22 mouse cellular contexts compared by ENCODE assay signal in genomic region chr10:98970917-98971316, GRCm38 (mm10). TPM values are rescaled to one million over a fixed set of nuclear protein-coding genes. Genes with fewer than 3 reads are reported as not detected.
DNase-seq lines count a peak whose midpoint lies in the region; ATAC-seq and TF ChIP-seq lines count a peak whose summit lies in the region.
"Had no signal": no experiment of that assay in that cellular context is flagged by ENCODE, and none has a peak within 500 bp of the region (broad histone marks: within the 10 kb centered on the region; RNA-seq: fewer than 3 reads in every experiment).

No protein-coding gene starts in this region.

- WGBS in kidney, embryonic 15.5 days, result 50% methylated on average over 3 of the region's 3 CpGs
- WGBS in kidney, postnatal 0 days, result 37% methylated on average over 3 of the region's 3 CpGs
- 45% methylated on average over 3 of the region's 3 CpGs for WGBS in kidney, embryonic 14.5 days
- WGBS in midbrain, embryonic 11.5 days, result 90% methylated on average over 3 of the region's 3 CpGs
- 92% methylated on average over 3 of the region's 3 CpGs for WGBS in midbrain, postnatal 0 days

- H3K9me3 ChIP-seq in kidney, embryonic 15.5 days (replicated peaks), result no peaks in the 10 kb centered on the region
- no peaks in the 10 kb centered on the region for H3K9me3 ChIP-seq in kidney, postnatal 0 days (replicated peaks; ENCODE audit: low read length)
- no peaks in the 10 kb centered on the region for H3K9me3 ChIP-seq in kidney, embryonic 14.5 days (ENCODE audit: control insufficient read depth, low read length)
- H3K9me3 ChIP-seq in midbrain, embryonic 11.5 days (ENCODE audit: control insufficient read depth, low read length), result no peaks in the 10 kb centered on the region
- no peaks in the 10 kb centered on the region for H3K9me3 ChIP-seq in midbrain, postnatal 0 days (ENCODE audit: low read length)
- H3K9me3 ChIP-seq: G1E had no signal

- no peak overlapping the region for H3K9ac ChIP-seq in kidney, embryonic 15.5 days
- H3K9ac ChIP-seq in kidney, postnatal 0 days (ENCODE audit: low read depth, low read length), result no peak overlapping the region
- H3K9ac ChIP-seq in kidney, embryonic 14.5 days (ENCODE audit: low read depth, low read length), result no peak overlapping the region
- no peak overlapping the region for H3K9ac ChIP-seq in midbrain, embryonic 11.5 days (ENCODE audit: low read length)
- H3K9ac ChIP-seq in midbrain, postnatal 0 days (replicated peaks; ENCODE audit: low read length, poor library complexity, severe bottlenecking), result no peak overlapping the region

- H3K4me3 ChIP-seq in kidney, embryonic 15.5 days (replicated peaks), result no peak overlapping the region
- no peak overlapping the region for H3K4me3 ChIP-seq in kidney, postnatal 0 days (replicated peaks; ENCODE audit: low read depth, low read length)
- no peak overlapping the region for H3K4me3 ChIP-seq in kidney, embryonic 14.5 days (ENCODE audit: low read length)
- H3K4me3 ChIP-seq in midbrain, embryonic 11.5 days (ENCODE audit: low read depth, low read length), result no peak overlapping the region
- H3K4me3 ChIP-seq in midbrain, postnatal 0 days (ENCODE audit: low read depth, low read length), result no peak overlapping the region

- peak; percentile 37; the same call in 1 of the 2 replicates for ATAC-seq in kidney, embryonic 15.5 days (replicated peaks; ENCODE audit: low FRiP score)
- ATAC-seq in kidney, postnatal 0 days (replicated peaks; ENCODE audit: low FRiP score, low read depth), result no peak
- no peak for ATAC-seq in kidney, embryonic 14.5 days (ENCODE audit: low FRiP score, low TSS enrichment)
- no peak for ATAC-seq in midbrain, embryonic 11.5 days (ENCODE audit: low FRiP score)
- ATAC-seq in midbrain, postnatal 0 days (ENCODE audit: low FRiP score), result no peak
- peak; percentile 67 for ATAC-seq in Patski
- ATAC-seq: activated CD4-positive, CD25-positive, alpha-beta regulatory T cell, adult 4 months; CD4-positive, CD25-positive, alpha-beta regulatory T cell, adult 4 months had no signal

- CTCF ChIA-PET in Patski (lab: Charles Lee), result interaction anchor here (1.3 kb wide), 1 partner anchor 12 kb away, joined by 4 read pairs; no protein-coding TSS in a partner anchor

- no peak for TF ChIP-seq CTCF in kidney, postnatal 0 days (IDR thresholded peaks at IDR 0.05; ENCODE audit: low read depth)
- TF ChIP-seq CTCF in midbrain, postnatal 0 days (IDR thresholded peaks at IDR 0.05), result no peak
- no peak for TF ChIP-seq CTCF in Patski (IDR thresholded peaks at IDR 0.05)

- peaks cover 42% of the 10 kb centered on the region for H3K4me1 ChIP-seq in kidney, embryonic 15.5 days
- peaks cover 16% of the 10 kb centered on the region; the same call in 1 of the 2 replicates for H3K4me1 ChIP-seq in kidney, postnatal 0 days (replicated peaks; ENCODE audit: insufficient read depth, low read length)
- H3K4me1 ChIP-seq in kidney, embryonic 14.5 days (ENCODE audit: control insufficient read depth, insufficient read depth, low read length), result peaks cover 18% of the 10 kb centered on the region
- H3K4me1 ChIP-seq in midbrain, embryonic 11.5 days (ENCODE audit: control insufficient read depth, insufficient read depth, low read length), result no peaks in the 10 kb centered on the region
- no peaks in the 10 kb centered on the region for H3K4me1 ChIP-seq in midbrain, postnatal 0 days (ENCODE audit: insufficient read depth, low read length)

- no peak overlapping the region for H3K27ac ChIP-seq in kidney, embryonic 15.5 days
- no peak overlapping the region for H3K27ac ChIP-seq in kidney, postnatal 0 days
- H3K27ac ChIP-seq in kidney, embryonic 14.5 days (ENCODE audit: low read depth, low read length), result no peak overlapping the region
- no peak overlapping the region for H3K27ac ChIP-seq in midbrain, embryonic 11.5 days (ENCODE audit: low read depth, low read length)
- no peak overlapping the region for H3K27ac ChIP-seq in midbrain, postnatal 0 days (ENCODE audit: low read depth, low read length)

- H3K27me3 ChIP-seq in kidney, embryonic 15.5 days, result no peaks in the 10 kb centered on the region
- no peaks in the 10 kb centered on the region for H3K27me3 ChIP-seq in kidney, postnatal 0 days (ENCODE audit: insufficient read depth, low read length)
- no peaks in the 10 kb centered on the region for H3K27me3 ChIP-seq in kidney, embryonic 14.5 days (ENCODE audit: control insufficient read depth, insufficient read depth, low read length)
- no peaks in the 10 kb centered on the region for H3K27me3 ChIP-seq in midbrain, embryonic 11.5 days (ENCODE audit: control insufficient read depth, insufficient read depth, low read length)
- H3K27me3 ChIP-seq in midbrain, postnatal 0 days (ENCODE audit: insufficient read depth, low read length), result no peaks in the 10 kb centered on the region
- H3K27me3 ChIP-seq in Patski, result no peaks in the 10 kb centered on the region
- H3K27me3 ChIP-seq: CH12.LX had no signal

- H3K36me3 ChIP-seq in kidney, embryonic 15.5 days, result peaks cover 16% of the 10 kb centered on the region
- H3K36me3 ChIP-seq in kidney, postnatal 0 days (ENCODE audit: insufficient read depth, low read length), result 0 out of 2 replicates have a peak, but pooled peaks cover 9% of the 10 kb centered on the region
- peaks cover 12% of the 10 kb centered on the region for H3K36me3 ChIP-seq in kidney, embryonic 14.5 days (ENCODE audit: control insufficient read depth, insufficient read depth, low read length)
- H3K36me3 ChIP-seq in midbrain, embryonic 11.5 days (ENCODE audit: control insufficient read depth, insufficient read depth, low read length), result peaks cover 3% of the 10 kb centered on the region; the same call in 1 of the 2 replicates
- no peaks in the 10 kb centered on the region for H3K36me3 ChIP-seq in midbrain, postnatal 0 days (ENCODE audit: insufficient read depth, low read length)

- POLR2A ChIA-PET in Patski (lab: Charles Lee), result no interaction called here

- H3K4me2 ChIP-seq in kidney, embryonic 15.5 days, result no peak overlapping the region
- H3K4me2 ChIP-seq in kidney, postnatal 0 days (ENCODE audit: low read length), result no peak overlapping the region
- no peak overlapping the region for H3K4me2 ChIP-seq in kidney, embryonic 14.5 days (replicated peaks; ENCODE audit: low read depth, low read length)
- H3K4me2 ChIP-seq in midbrain, embryonic 11.5 days, result no peak overlapping the region
- no peak overlapping the region for H3K4me2 ChIP-seq in midbrain, postnatal 0 days (ENCODE audit: low read depth, low read length, poor library complexity, severe bottlenecking)

- no peak for DNase-seq in kidney, postnatal 14 days
- peak; percentile 41 for DNase-seq in kidney, postnatal 0 days (ENCODE audit: low spot score)
- peak; percentile 51 for DNase-seq in midbrain, embryonic 11.5 days (ENCODE audit: low spot score, missing footprints)
- no peak for DNase-seq in midbrain, postnatal 0 days (ENCODE audit: low spot score)
- peak; percentile 30 for DNase-seq in Patski (ENCODE audit: low read depth, low spot score)
- DNase-seq in thymus, postnatal 14 days, result no peak
- DNase-seq: adrenal gland, adult 2 months; adrenal gland, adult 8-10 months; adrenal gland, postnatal 10 days; adrenal gland, postnatal 14 days; adrenal gland, postnatal 25 days; adrenal gland, postnatal 36 days; B cell, adult 2 months; cerebellum, adult 11 months; cerebellum, adult 11-12 months; cerebellum, adult 18-20 months had no signal

- in situ Hi-C loops in Patski (cut with MboI; ENCODE audit: low pct_unique_long_range_greater_than_20kb), result no loop called here

RNA-seq across cellular contexts. Expression of gene Atp2b1, which starts 56.7 kb away (rescaled TPM):
- polyA plus RNA-seq in kidney, embryonic 15.5 days (2015; fragmentation: Nextera tagmentation; extraction: Ambion mirVana), result 155 and 168 TPM in 2 replicates
- 167 and 178 TPM in 2 replicates for polyA plus RNA-seq in kidney, postnatal 0 days (2015; fragmentation: Nextera tagmentation; extraction: Ambion mirVana)
- 123 and 149 TPM in 2 replicates for polyA plus RNA-seq in kidney, embryonic 14.5 days (2014; fragmentation: Nextera tagmentation; extraction: Ambion mirVana)
- 76.4 and 88.3 TPM in 2 replicates for polyA plus RNA-seq in midbrain, embryonic 11.5 days (2014; fragmentation: Nextera tagmentation; extraction: Ambion mirVana)
- total RNA-seq in midbrain, postnatal 0 days (2014; rRNA removed), result 189 and 224 TPM in 2 replicates
- polyA plus RNA-seq in midbrain, postnatal 0 days (2015; fragmentation: Nextera tagmentation; extraction: Ambion mirVana), result 275 and 299 TPM in 2 replicates
- 39.2 TPM for polyA plus RNA-seq in Patski (2021)

Comparison
In these comparisons a context has a peak if more than half of its experiments do, and no peak if none do; other contexts are left out.
1. ATAC-seq: peak in kidney, embryonic 15.5 days (single experiment) and Patski (single experiment); none in kidney, postnatal 0 days (single experiment), kidney, embryonic 14.5 days (single experiment), midbrain, embryonic 11.5 days (single experiment) and midbrain, postnatal 0 days (single experiment).
2. DNase-seq: peak in kidney, postnatal 0 days (single experiment), midbrain, embryonic 11.5 days (single experiment) and Patski (single experiment); none in kidney, postnatal 14 days (single experiment), midbrain, postnatal 0 days (single experiment) and thymus, postnatal 14 days (single experiment).